Mouse (Mus musculus) MEL-GATA-1-ER (cell line): ENCODE data around the gene Ssr4.

Experiments
- DNase-seq: peaks from one replicate; pipeline ENCODE4 v3.0.0-alpha.2; 2012; ENCODE audit warnings: low read depth; ENCODE audit errors: extremely low read depth

The Ssr4 gene

DNA sequence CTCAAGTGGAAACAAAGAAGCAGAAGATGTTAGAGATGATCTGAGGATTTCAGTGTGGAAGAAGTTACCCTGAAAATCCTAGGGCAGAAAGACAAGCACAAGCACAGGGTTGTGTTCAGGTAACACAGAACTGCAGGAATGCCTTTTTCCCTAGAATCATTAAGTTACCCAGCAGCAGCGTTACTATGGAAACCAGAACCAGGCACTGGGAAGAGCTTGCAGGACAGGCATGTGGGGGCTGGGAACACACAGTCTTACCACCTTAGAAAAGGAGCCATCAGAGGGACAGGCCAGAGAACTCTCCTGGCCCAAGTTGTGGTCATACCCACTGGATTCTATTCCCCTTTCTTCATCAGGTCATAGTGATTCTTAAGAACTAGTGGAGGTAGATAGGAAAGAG is 19.0 kb downstream of the Ssr4 start:
- no peak for DNase-seq

DNA sequence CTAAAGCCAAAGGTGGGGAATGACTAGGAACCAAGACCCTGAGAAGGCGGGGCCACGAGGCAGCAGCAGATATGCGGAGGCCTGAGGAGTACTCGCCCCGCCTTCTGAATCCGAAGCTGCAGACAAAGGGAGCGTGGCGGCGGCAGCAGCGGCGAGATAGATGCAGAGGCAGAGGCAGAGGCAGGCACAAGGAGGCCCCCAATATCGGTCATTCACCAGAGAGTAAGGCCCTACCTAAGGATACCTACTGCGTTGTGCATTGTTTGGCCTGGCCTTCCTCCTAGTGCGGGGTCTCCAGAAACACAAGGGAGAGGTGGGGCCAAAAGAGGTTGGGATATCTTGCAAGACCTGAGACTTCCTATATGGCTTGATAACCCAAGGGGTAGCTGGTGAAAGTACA is 28.2 kb downstream of the Ssr4 start:
- DNase-seq = no peak

DNA sequence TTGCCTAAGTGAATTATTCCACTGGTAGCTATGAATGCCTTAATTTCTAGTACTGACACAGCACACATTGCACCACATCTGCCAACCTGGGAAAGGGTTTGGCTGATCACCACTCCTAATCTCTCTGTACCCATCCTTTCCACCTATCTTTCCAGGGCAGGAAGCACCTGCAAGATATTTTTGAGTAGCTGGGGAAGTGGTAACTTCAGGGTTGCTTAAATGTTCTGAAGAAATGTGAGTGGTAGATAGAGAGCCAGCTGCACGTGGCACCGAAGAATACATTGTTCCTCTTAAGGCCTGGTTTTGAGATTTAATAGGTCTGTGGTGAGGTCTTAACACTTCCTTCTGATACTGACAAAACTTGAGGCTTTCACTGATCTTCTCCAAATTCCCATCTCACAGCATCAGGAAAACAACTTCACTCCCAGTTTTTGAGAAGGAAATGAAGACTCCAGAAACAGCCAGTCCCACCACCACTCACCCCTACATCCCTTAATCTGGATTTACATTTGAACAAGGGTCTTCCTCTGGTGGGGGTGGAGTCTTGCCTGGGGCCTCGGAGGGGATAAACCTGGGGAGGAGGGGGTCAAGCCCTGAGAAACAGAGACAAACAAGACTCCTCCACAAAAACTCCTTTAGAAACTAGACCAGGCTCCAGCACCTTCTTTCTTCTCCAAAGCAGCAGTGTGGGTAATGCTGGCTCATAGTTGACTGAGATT is 29.9 kb downstream of the Ssr4 start:
- peak; percentile 91 for DNase-seq

DNA sequence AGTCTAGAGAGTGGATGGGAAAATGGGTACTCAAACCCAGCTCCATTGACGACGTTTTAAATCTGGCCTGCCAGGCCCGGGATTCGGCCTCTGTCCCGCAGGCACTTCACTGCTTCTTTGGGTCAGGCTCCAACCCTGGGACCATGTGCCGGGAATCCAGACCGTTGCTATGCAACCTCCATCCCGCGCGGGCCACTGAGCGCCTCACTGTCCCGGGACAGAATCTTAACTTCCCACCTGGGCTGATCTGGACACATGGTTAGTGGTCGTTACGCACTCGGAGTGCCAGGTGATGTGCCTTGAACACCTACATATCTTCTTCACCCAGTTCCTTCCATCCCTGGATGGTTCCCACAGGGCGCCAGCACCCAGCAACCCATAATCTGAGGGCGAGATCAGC is 36.9 kb downstream of the Ssr4 start:
- DNase-seq = no peak

DNA sequence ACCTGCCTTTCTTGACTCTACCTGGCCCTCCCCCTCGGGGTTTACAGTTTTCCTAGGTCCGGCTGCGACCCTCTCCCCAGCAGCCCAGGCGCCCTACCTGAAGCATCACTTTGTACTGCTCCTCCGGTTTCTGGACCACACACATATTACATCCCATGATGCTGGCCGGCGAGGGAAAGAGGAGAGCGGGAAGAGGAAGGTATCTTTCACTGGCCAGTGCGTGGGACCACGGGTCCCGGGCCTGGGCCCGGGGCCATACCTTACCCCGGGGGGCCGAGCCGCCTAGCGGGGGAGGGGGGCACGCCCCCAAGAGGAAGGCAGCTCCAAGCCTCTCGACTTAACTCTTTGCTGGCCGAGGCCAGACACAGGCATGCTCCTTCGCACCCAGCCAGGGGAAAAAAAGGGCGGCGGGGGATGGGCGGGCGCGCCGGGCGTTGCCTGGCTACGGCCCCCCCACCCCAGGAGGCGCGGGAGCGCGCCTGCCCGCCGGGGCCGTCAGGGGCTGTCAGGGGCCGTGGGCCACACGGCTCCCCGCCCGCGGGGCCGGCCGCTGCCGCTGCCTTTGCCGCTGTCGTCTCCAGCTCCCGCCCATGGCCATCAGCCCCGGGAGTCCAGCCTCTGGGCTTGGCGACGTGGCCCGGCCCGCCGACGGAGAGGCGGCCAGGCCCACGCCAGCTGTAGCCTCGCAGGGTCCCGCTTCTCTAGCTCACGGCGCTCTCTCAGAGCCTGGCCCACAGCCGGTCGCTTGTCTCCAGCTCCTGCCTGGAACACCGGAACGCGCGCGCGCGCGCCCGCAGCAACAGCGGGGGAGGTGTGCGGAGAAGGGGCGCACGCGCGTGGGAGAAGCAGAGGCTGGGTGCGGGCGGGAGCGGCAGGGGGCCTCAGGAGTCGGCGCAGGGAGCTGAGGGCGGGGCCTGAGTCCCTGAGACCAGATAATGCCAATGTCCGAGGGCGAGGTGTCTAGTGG is 37.6 kb downstream of the Ssr4 start, which contains the start of gene Pdzd4:
Gene Pdzd4, minus strand, starts transcription at position 785 of the 967 bp plus-strand sequence.
- DNase-seq = peak; percentile 16

DNA sequence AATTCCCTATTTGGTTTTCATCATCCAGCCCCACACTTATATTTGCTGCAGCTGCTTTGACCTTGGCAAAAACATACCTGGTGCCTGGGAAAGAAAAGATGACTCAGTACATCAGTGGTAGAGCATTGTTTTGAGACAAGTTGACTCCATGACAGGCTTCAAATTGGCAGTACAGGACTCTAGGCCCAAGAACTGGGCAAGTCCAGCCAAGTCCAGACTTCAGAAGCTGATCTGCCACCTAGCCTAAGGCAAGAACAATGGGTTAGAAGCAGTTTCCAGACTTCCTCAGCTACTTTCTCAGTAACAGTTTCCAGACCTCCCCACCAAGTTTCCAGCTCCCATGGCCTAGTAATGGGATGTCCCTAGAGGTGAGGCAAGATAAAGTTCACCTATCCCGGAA is 48.9 kb downstream of the Ssr4 start:
- no peak for DNase-seq

DNA sequence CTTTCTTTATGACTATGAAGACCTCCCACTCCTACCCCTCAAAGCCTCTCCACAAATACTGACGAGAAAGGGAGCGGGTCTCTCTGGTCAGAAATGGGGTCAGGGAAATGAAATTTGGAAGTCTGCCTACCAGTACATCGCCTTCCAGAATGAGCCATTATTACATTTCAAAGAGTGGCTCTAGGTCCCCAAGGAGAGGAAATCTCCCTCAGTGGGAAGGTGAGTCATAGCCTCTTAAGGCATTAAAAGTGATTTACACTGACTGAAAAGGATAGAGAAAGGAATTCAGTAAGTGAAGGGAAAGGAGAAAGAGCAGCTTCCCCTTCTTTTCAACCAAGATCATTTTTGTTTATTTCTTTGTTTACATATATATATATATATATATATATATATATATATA is 49.9 kb downstream of the Ssr4 start:
- no peak for DNase-seq
